Mouse (Mus musculus) right cerebral cortex, postnatal 4 days (tissue): ENCODE measurements around the gene Hydin.

Experiments used
- DNase-seq: peaks from one replicate; pipeline ENCODE4 v3.0.0-alpha.2; 2022

Hydin gene

DNA sequence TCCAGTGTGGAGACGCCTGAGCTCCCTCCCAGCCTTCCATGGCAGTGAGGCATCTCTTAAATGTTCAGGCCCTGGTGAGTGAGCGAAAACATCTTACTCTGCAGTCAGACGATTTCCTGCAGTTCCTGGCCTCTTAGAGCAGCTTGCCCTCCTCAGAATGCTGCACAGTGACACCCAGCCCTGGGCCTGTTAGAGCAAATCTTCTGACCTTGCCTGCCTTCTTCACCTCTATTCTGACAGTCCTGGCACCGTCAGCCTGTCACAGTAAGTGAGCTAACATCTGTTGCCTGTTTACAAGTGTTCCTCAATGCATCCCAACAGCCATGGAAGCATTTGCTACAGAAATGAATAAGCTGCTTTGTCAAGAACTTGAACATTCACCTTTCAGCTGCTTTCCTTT lies 376.4 kb downstream of the Hydin start:
- no peak for DNase-seq

DNA sequence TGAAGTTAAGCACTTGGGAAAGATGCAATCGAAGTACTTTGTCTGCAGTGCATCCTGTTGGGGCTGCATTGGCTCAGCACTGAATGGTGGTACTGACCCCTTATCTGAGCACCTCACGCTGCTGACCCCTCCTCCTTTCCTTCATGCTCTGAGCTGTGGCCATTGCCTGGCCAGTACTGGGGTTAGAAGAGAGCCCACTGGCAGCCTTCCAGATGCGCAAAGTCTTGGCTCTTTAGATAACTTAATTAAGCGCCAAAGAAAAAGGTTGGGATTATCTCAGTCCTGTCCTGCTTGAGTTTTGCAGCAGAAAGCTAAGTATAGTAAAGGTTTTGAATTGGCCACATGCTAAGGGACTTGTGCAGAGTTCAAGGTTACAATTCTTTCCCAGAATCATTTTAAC lies 377.6 kb downstream of the Hydin start:
- no peak for DNase-seq

DNA sequence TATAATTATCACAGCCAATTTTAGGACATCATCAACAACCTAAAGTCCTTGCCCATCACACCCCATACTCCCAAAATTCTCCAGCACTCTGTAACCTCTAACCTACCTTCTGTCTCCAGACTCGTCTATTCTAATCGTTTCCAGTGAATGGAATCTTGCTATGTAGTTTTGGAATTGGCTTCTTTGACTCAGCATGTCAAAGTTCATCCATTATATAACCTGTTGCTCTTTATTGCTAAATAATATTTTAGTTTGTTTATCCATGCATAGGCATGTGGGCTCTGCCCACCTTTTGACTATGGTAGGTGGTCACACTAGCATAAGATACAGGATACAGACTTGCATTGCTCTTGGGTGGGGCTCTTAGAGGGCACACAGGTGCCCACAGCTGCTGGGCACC lies 378.1 kb downstream of the Hydin start:
- DNase-seq: no peak

DNA sequence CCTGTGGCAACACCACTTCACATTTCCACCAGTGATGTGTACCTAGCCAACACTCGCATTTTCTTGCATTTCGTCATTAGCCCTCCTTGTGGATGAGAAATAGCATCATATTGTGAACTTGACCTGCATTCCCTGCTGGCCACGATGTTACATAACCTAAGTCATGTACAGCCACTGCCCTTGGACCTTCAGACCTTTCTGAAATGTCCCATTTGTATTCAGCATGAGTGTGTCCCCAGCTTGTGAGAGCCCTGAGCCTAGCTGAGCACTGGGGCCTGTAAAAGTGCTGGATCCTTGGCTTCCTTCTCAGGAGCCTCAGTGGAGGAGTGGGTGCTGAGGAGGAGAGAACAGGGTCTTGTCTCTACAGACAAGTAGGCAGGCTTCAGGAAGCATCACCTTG lies 378.6 kb downstream of the Hydin start:
- no peak for DNase-seq

DNA sequence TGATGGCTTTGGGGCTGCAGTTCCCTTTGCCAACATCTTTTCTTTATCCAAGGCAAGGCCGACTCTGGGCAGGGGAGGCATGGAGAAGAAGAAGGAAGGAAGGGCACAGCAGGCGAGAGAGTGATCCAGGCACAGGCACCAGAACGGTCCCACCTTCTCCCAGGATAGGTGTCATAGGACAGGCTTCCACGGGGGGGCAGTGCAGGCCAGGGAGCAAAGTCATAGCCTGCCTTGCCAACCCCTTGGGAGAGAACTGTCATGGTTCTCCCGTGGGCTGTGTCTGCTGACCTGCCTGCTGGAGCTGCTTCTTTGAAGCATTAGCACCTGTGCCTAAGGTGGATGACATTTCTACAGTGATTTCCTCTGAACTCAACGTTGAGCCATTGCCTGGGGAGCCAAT lies 379.3 kb downstream of the Hydin start:
- DNase-seq: peak; percentile 80

DNA sequence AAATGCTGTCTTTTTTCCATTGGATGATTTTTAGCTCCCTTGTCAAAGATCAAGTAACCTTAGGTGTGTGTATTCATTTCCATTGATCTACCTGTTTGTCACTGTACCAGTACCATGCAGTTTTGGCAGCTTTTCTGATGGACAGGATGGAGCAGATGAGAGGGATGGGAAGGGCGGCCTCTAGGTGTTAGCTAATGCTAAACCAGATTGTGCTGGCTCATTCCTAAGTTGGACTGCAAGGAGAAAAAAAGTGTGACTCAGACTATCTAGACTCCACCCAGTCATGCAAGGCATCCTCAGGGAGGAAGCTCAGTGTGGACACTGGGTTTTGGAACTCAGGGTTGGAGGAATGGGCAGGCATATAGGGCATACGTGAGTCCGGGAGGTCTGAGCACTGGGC lies 381.8 kb downstream of the Hydin start:
- no peak for DNase-seq

DNA sequence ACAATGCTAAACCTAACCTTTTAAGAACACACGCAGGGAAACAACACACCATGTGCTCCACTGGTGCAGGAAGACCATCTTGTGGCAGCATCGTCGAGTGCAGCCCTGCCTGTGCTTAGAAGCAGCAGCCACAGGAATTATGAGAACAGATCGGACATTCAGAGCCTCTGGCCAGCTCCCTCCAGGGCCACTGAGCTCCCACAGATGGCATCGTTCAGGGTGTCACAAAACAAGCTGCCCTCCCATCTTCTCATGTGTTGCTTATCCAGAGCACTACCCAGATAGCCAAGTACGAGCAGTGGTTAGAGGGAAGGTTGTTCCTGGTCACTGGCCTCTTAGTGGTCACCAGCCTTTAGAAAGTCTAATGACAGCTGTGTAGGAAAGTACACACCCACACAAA lies 382.5 kb downstream of the Hydin start:
- DNase-seq: no peak

DNA sequence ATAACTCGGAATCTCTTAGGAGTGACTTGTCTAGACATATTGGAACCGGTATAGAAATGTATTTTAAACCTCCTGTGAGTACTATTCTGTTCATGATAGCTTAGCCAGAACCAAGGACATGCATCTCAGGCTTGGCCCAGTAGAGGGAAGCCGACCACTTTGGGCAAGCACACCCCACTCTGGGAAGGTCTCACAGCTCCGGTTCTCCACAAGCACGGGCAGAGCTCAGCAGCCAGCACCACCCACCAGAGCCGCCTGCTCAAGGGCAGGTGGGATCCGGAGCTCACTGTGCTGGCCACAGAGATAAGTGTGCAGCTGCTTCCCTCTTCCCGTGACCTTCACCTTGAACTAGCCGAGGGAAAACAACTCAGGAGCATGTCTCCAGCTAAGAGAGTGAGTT lies 384.1 kb downstream of the Hydin start:
- DNase-seq: peak; percentile 43

DNA sequence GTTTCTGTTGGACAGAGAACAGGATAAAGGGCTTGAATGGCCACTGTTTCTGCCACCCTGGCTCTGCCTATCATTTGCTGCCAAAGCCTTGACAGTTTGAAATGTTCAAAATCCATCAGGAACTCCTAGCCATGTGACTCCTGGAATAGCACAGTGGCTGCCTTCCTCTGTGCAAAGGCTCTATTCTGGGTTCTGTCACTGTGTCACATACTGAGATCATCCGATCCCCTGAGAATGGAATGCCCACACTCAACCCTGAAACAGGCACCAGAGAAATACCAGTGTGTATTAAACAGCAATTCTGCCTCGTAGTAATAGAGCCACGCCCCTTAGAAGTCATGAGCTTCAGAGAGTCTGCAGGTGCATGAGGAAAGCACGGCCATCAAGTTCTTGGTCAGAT lies 385.1 kb downstream of the Hydin start:
- no peak for DNase-seq

DNA sequence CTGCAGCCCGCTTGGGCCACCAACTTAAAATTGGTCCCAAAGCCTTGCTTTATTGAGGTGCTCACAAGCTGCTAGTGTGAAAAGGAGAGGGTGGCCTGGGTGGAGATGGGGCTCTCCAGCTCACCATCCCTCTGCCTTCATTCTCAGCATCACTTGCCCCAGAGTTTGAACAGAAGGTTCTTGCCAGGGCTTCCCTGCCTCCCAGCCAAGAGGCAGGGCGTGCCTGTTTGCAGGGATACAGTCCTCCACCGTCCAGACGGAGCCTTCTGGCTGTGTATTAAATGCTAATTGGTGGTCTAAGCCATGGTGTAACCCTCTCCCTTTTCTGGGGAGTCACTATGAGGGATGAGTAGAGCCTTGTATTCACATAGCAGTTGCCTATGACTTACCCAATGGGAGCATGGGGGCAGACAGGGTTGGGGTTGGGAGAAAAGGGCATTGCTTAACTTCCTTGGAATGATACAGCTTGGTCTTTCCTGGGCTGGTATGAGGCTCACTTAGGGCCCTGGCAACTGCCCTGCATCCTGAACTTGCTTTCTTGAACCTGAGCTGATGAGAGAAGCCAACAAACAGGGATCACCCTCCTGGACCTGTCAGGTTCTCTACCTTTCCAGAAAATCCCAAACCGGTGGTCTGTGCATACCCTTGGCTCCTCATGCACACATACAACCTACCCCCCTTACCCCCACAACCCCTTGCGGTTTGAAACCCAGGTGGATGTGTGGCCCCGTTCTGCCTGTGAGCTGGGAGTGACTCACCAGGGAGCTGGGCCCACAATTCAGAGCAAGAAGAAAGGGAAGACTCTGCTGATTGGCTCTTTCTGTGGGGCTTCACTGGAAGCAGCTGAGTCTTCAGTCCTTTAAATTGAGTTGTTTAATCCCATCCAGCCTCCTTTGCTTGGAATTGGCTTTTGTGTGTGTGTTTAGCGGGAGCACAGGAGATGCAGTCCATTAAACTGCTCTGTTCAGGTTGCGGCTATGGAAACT lies 387.6 kb downstream of the Hydin start:
- DNase-seq: no peak

DNA sequence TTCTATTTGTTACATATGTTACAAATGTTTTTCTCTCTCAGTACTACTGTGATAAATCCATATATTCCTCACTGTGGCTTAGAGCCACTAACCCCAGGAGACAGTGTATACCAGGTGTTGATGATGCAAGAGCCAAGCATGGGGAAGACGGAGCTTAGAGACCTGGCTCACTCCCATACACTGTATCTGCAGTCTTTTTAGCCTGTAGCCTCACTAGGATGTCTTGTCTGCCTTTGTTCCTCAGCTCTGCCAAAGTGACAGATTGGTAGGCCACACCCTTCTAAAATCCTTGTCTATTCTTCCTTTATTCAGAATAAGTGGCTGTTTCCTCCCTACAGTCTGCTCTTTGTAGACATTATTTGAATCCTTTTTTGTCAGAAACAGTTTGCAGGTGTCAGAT lies 389.1 kb downstream of the Hydin start:
- no peak for DNase-seq

DNA sequence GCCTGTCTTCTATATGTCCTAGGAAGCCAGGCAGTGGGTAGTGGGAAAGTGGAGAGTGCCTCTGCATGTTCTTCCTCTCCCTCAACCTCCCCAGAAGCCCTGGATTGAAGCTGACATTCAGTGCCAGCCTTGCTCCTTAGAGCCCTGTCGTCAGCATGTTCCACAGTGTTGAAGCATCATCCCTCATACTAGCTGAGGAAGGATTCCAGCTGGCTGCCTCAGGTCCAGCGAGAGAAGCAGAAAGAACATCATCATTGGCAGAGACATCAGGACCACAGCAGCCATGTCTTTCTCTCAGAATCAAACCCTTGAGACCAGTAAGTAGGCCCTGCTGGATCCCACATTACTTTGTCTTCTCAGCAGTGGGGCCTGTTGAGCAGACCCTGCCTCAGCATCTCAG lies 390.9 kb downstream of the Hydin start:
- DNase-seq: no peak
